Mouse (Mus musculus): ENCODE data around the gene Fbxw5.

GRCm38 (mm10) chr2:25497846-25498575, 2.5 kb upstream of the Fbxw5 start:
- TF ChIP-seq POLR2A (IDR thresholded peaks at IDR 0.05; ENCODE audit: low read depth, low read length), result no peak
- TF ChIP-seq CTCF (IDR thresholded peaks at IDR 0.05; ENCODE audit: extremely low read depth, insufficient read depth, insufficient read length, insufficient replicate concordance), result no peak
